Mouse (Mus musculus): ENCODE results near the gene Krba1.

- TF ChIP-seq CTCF (IDR thresholded peaks at IDR 0.05; ENCODE audit: low read depth, low read length) = no peak
- no peak for TF ChIP-seq POLR2A (IDR thresholded peaks at IDR 0.05; ENCODE audit: extremely low read depth, insufficient read depth, low read length)
These were observed 28.9 kb upstream of the Krba1 start for GRCm38 (mm10) chr6:48366322-48366996.

Measured in liver, adult 2 months (tissue).